In genomic region chr13:14618724-14619123, GRCm38 (mm10) we compare ENCODE assay signal across 9 mouse cellular contexts. TPM values are rescaled to one million over a fixed set of nuclear protein-coding genes. Genes with fewer than 3 reads are reported as not detected.
A peak's percentile ranks its signal among the peaks of the same experiment; 100 is the strongest.
DNase-seq lines count a peak whose midpoint lies in the region; ATAC-seq and TF ChIP-seq lines count a peak whose summit lies in the region.
"Had no signal": no experiment of that assay in that cellular context is flagged by ENCODE, and none has a peak within 500 bp of the region (broad histone marks: within the 10 kb centered on the region; RNA-seq: fewer than 3 reads in every experiment).

No protein-coding gene starts in this region.

- ATAC-seq in kidney, embryonic 15.5 days (replicated peaks; ENCODE audit: low FRiP score), result no peak; the same call in 1 of the 2 replicates
- peak; percentile 16; the same call in 1 of the 2 replicates for ATAC-seq in intestine, embryonic 16.5 days
- ATAC-seq in midbrain, embryonic 15.5 days (replicated peaks), result peak; percentile 67

- DNase-seq in kidney, adult 11 months, result peak; percentile 53
- peak; percentile 52 to 67 for DNase-seq in cerebellum, adult 2 months
- DNase-seq in forelimb bud, embryonic 11.5 days (ENCODE audit: low read depth, low spot score), result peak; percentile 61
- peak; percentile 58 for DNase-seq in left cerebral cortex, postnatal 4 days
- peak; percentile 76 to 86 for DNase-seq in spleen, postnatal 10 days (ENCODE audit: low spot score in 2 of 2)

- no peak overlapping the region for H3K27ac ChIP-seq in kidney, embryonic 15.5 days
- no peak overlapping the region for H3K27ac ChIP-seq in cerebellum, adult 2 months (ENCODE audit: insufficient read depth, low read length)
- H3K27ac ChIP-seq in intestine, embryonic 16.5 days (ENCODE audit: low read length), result no peak overlapping the region
- no peak overlapping the region for H3K27ac ChIP-seq in midbrain, embryonic 15.5 days
- H3K27ac ChIP-seq: lung, embryonic 15.5 days had no signal

- H3K9ac ChIP-seq in kidney, embryonic 15.5 days, result no peak overlapping the region
- no peak overlapping the region for H3K9ac ChIP-seq in intestine, embryonic 16.5 days (ENCODE audit: low read depth, low read length)
- no peak overlapping the region for H3K9ac ChIP-seq in midbrain, embryonic 15.5 days
- H3K9ac ChIP-seq: lung, embryonic 15.5 days had no signal

- intact Hi-C loops in left cerebral cortex, postnatal 4 days (cut with DNase I), result loop anchor here (10.0 kb wide), 1 partner anchor 314 kb away; no protein-coding TSS in a partner anchor

- H3K27me3 ChIP-seq in kidney, embryonic 15.5 days, result no peaks in the 10 kb centered on the region
- H3K27me3 ChIP-seq in cerebellum, adult 2 months (ENCODE audit: control insufficient read depth, insufficient read depth, low read length), result no peaks in the 10 kb centered on the region
- no peaks in the 10 kb centered on the region for H3K27me3 ChIP-seq in intestine, embryonic 16.5 days (replicated peaks; ENCODE audit: control insufficient read depth, insufficient read depth, low read length)
- no peaks in the 10 kb centered on the region for H3K27me3 ChIP-seq in midbrain, embryonic 15.5 days (replicated peaks)
- H3K27me3 ChIP-seq: lung, embryonic 15.5 days had no signal

- H3K4me1 ChIP-seq in kidney, embryonic 15.5 days, result peaks cover 6% of the 10 kb centered on the region; the same call in 1 of the 2 replicates
- peaks cover 4% of the 10 kb centered on the region for H3K4me1 ChIP-seq in cerebellum, adult 2 months (ENCODE audit: control insufficient read depth, insufficient read depth, low read length)
- peaks cover 5% of the 10 kb centered on the region; the same call in 1 of the 2 replicates for H3K4me1 ChIP-seq in intestine, embryonic 16.5 days (ENCODE audit: control insufficient read depth, insufficient read depth, low read length)
- peaks cover 9% of the 10 kb centered on the region; the same call in 1 of the 2 replicates for H3K4me1 ChIP-seq in midbrain, embryonic 15.5 days

- no peak overlapping the region for H3K4me3 ChIP-seq in kidney, embryonic 15.5 days (replicated peaks)
- no peak overlapping the region for H3K4me3 ChIP-seq in cerebellum, adult 2 months (replicated peaks; ENCODE audit: insufficient read depth, low read depth, low read length)
- no peak overlapping the region for H3K4me3 ChIP-seq in intestine, embryonic 16.5 days (ENCODE audit: low read length)
- H3K4me3 ChIP-seq in midbrain, embryonic 15.5 days, result no peak overlapping the region
- H3K4me3 ChIP-seq: lung, embryonic 15.5 days had no signal

- peak; percentile 76; the same call in 1 of the 2 replicates for TF ChIP-seq CTCF in cerebellum, adult 2 months (IDR thresholded peaks at IDR 0.05; ENCODE audit: borderline replicate concordance, insufficient read depth, low read depth, low read length)

- WGBS in kidney, embryonic 15.5 days, result 46% methylated on average over 2 of the region's 2 CpGs
- 4% methylated on average over 2 of the region's 2 CpGs for WGBS in cerebellum, adult 2 months
- 35% methylated on average over 2 of the region's 2 CpGs for WGBS in intestine, embryonic 16.5 days
- WGBS in midbrain, embryonic 15.5 days, result 36% methylated on average over 2 of the region's 2 CpGs

- H3K36me3 ChIP-seq in kidney, embryonic 15.5 days, result peaks cover 59% of the 10 kb centered on the region
- H3K36me3 ChIP-seq in intestine, embryonic 16.5 days (ENCODE audit: control insufficient read depth, insufficient read depth, low read length), result 0 out of 2 replicates have a peak, but pooled peaks cover 4% of the 10 kb centered on the region
- H3K36me3 ChIP-seq in midbrain, embryonic 15.5 days (replicated peaks), result peaks cover 37% of the 10 kb centered on the region

- no peak overlapping the region for H3K4me2 ChIP-seq in kidney, embryonic 15.5 days
- no peak overlapping the region for H3K4me2 ChIP-seq in intestine, embryonic 16.5 days (ENCODE audit: low read depth, low read length)
- no peak overlapping the region for H3K4me2 ChIP-seq in midbrain, embryonic 15.5 days
- H3K4me2 ChIP-seq: lung, embryonic 15.5 days had no signal

- H3K9me3 ChIP-seq in kidney, embryonic 15.5 days (replicated peaks), result no peaks in the 10 kb centered on the region
- H3K9me3 ChIP-seq in intestine, embryonic 16.5 days (ENCODE audit: control insufficient read depth, low read length), result no peaks in the 10 kb centered on the region
- no peaks in the 10 kb centered on the region for H3K9me3 ChIP-seq in midbrain, embryonic 15.5 days
- H3K9me3 ChIP-seq: lung, embryonic 15.5 days had no signal

- no peak for TF ChIP-seq POLR2A in cerebellum, adult 2 months (IDR thresholded peaks at IDR 0.05; ENCODE audit: borderline replicate concordance, insufficient read depth, low read length)

RNA-seq across cellular contexts. Expression of gene Psma2, which starts 5.7 kb away (rescaled TPM):
- polyA plus RNA-seq in kidney, embryonic 15.5 days (2015; fragmentation: Nextera tagmentation; extraction: Ambion mirVana), result 184 and 199 TPM in 2 replicates
- polyA plus RNA-seq in cerebellum, adult 2 months (2012; rRNA removed), result 76.7 and 81.4 TPM in 2 replicates
- 195 and 209 TPM in 2 replicates for polyA plus RNA-seq in intestine, embryonic 16.5 days (2015; fragmentation: Nextera tagmentation; extraction: Ambion mirVana)
- 10 to 100 TPM; 71.1 to 72.2 TPM for total RNA-seq in left cerebral cortex, postnatal 4 days (2021)
- polyA plus RNA-seq in midbrain, embryonic 15.5 days (2015; fragmentation: Nextera tagmentation; extraction: Ambion mirVana), result 169 and 171 TPM in 2 replicates

RNA-seq across cellular contexts. Expression of gene Mrpl32, which starts 5.8 kb away (rescaled TPM):
- polyA plus RNA-seq in kidney, embryonic 15.5 days (2015; fragmentation: Nextera tagmentation; extraction: Ambion mirVana), result 110 and 127 TPM in 2 replicates
- 25.4 and 26.9 TPM in 2 replicates for polyA plus RNA-seq in cerebellum, adult 2 months (2012; rRNA removed)
- 114 and 121 TPM in 2 replicates for polyA plus RNA-seq in intestine, embryonic 16.5 days (2015; fragmentation: Nextera tagmentation; extraction: Ambion mirVana)
- total RNA-seq in left cerebral cortex, postnatal 4 days (2021), result 10 to 100 TPM; 36.0 to 41.0 TPM
- polyA plus RNA-seq in midbrain, embryonic 15.5 days (2015; fragmentation: Nextera tagmentation; extraction: Ambion mirVana), result 95.0 and 96.3 TPM in 2 replicates

RNA-seq across cellular contexts. Expression of gene AW209491, which starts 11.2 kb away (rescaled TPM):
- polyA plus RNA-seq in kidney, embryonic 15.5 days (2015; fragmentation: Nextera tagmentation; extraction: Ambion mirVana), result 26.7 and 27.8 TPM in 2 replicates
- polyA plus RNA-seq in cerebellum, adult 2 months (2012; rRNA removed), result 19.1 and 20.3 TPM in 2 replicates
- polyA plus RNA-seq in intestine, embryonic 16.5 days (2015; fragmentation: Nextera tagmentation; extraction: Ambion mirVana), result 23.0 and 25.6 TPM in 2 replicates
- 10 to 100 TPM; 16.4 to 19.3 TPM for total RNA-seq in left cerebral cortex, postnatal 4 days (2021)
- polyA plus RNA-seq in midbrain, embryonic 15.5 days (2015; fragmentation: Nextera tagmentation; extraction: Ambion mirVana), result 51.9 and 53.4 TPM in 2 replicates
